Mouse (Mus musculus): Measurements from ENCODE around the gene Esp36. TPM values are rescaled to one million over a fixed set of nuclear protein-coding genes. Genes with fewer than 3 reads are reported as not detected.
"Not testable (repeated sequence)": the region's sequence is repeated elsewhere in the genome, so short reads cannot be mapped to it uniquely, and the experiment has no call there.

Gene Esp36
- not detected in 2 replicates for polyA plus RNA-seq (2012; ENCODE audit: insufficient read depth, insufficient read length, missing spikeins)

DNA sequence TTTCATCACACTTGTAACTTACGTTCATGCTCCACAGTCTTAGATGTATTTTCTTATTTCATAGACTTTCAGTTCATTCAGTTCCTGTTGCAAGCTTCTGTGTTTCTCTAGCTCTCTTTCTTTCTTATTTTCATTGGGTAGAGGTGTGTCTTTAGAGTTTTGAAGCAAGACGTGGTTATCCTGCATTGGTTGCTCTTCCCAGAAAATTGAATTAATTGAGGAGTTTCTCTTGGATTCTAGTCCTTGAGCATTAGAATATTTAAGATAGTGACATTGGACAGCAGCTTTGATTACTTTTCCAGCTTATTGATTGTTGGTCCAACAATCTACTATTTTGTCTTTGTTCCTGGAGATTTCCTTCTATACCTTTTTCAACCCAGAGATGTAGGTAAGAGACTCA, at the start of gene Esp36:
Gene Esp36 (minus strand): TSS at position 101 of the 400 bp plus-strand sequence.
- no peak within 1 kb of the TSS for H3K4me3 ChIP-seq (ENCODE audit: insufficient read depth, low read length)
- H3K4me1 ChIP-seq (ENCODE audit: control insufficient read depth, insufficient read depth, low read length): no peaks in the 10 kb centered on the region
- no peak within 1 kb of the TSS for H3K27ac ChIP-seq (ENCODE audit: insufficient read depth, low read depth, low read length)
- TF ChIP-seq CTCF (IDR thresholded peaks at IDR 0.05; ENCODE audit: low read depth, low read length) (no peak), POLR2A (IDR thresholded peaks at IDR 0.05; ENCODE audit: borderline replicate concordance, low read depth, low read length) (no peak)

GRCm38 (mm10) chr17:38456206-38456605, 36.2 kb upstream of the Esp36 start:
- H3K4me3 ChIP-seq (ENCODE audit: insufficient read depth, low read length); H3K4me1 ChIP-seq (ENCODE audit: control insufficient read depth, insufficient read depth, low read length); H3K27ac ChIP-seq (ENCODE audit: insufficient read depth, low read depth, low read length): not testable (repeated sequence)

DNA sequence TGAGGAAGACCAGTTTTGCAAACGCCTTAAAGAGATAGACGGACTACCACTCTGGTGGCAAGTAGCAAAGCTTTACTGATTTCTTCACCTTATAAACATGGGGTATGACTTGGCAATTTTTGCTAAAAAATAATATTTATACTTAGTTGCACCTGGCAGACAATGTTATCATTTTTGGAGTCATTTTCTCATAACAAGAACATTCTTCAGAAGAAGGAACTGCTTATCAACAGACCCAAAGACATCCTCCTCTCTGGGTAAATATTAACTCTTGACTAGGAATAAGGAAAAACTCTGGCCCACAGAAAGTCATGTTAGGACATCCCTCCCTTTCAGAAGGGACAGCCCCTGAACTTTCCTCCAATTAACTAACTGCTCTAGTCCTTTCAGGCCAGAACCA, 30.7 kb upstream of the Esp36 start:
- Histone ChIP-seq H3K4me3 (ENCODE audit: insufficient read depth, low read length) (no peak overlapping the region), H3K4me1 (ENCODE audit: control insufficient read depth, insufficient read depth, low read length) (no peaks in the 10 kb centered on the region), H3K27ac (ENCODE audit: insufficient read depth, low read depth, low read length) (no peak overlapping the region)
- no peak for TF ChIP-seq CTCF (IDR thresholded peaks at IDR 0.05; ENCODE audit: low read depth, low read length)
- TF ChIP-seq POLR2A (IDR thresholded peaks at IDR 0.05; ENCODE audit: borderline replicate concordance, low read depth, low read length): no peak

GRCm38 (mm10) chr17:38406135-38406534, 13.8 kb downstream of the Esp36 start:
- Histone ChIP-seq H3K27ac (ENCODE audit: insufficient read depth, low read depth, low read length) (no peak overlapping the region), H3K4me3 (ENCODE audit: insufficient read depth, low read length) (no peak overlapping the region), H3K4me1 (ENCODE audit: control insufficient read depth, insufficient read depth, low read length) (no peaks in the 10 kb centered on the region)
- TF ChIP-seq CTCF (IDR thresholded peaks at IDR 0.05; ENCODE audit: low read depth, low read length): no peak
- TF ChIP-seq POLR2A (IDR thresholded peaks at IDR 0.05; ENCODE audit: borderline replicate concordance, low read depth, low read length): no peak

DNA sequence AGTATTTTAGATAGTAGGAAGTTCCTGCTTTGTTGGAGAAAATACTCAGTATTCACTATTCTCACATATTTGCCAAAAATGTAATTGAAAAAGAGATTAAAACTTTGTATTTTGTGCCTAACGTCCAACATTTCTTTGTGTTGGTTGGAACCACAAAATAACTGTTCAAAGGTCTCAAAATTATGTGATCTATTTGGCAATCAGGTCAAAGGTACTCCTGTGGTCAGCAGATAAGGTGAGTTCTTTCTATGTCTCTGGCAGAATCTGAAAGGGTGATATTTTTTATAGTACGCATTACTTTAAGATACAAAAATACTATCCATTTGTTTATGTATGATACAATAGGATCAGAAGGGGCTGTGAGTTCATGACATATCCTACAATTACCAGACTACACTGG, 28.2 kb downstream of the Esp36 start:
- Histone ChIP-seq H3K27ac (ENCODE audit: insufficient read depth, low read depth, low read length) (no peak overlapping the region), H3K4me3 (ENCODE audit: insufficient read depth, low read length) (no peak overlapping the region), H3K4me1 (ENCODE audit: control insufficient read depth, insufficient read depth, low read length) (no peaks in the 10 kb centered on the region)
- TF ChIP-seq POLR2A (IDR thresholded peaks at IDR 0.05; ENCODE audit: borderline replicate concordance, low read depth, low read length) (no peak), CTCF (IDR thresholded peaks at IDR 0.05; ENCODE audit: low read depth, low read length) (no peak)

Other genes starting within 250 kb of the Esp36 start
- not detected in 2 replicates for gene Olfr134, start 248.8 kb downstream of the Esp36 start, polyA plus RNA-seq (2012; ENCODE audit: insufficient read depth, insufficient read length, missing spikeins)
- gene Olfr135, start 215.8 kb downstream of the Esp36 start, polyA plus RNA-seq (2012; ENCODE audit: insufficient read depth, insufficient read length, missing spikeins): not detected in 2 replicates
- gene Olfr138, start 159.2 kb downstream of the Esp36 start, polyA plus RNA-seq (2012; ENCODE audit: insufficient read depth, insufficient read length, missing spikeins): not detected in 2 replicates
- gene Olfr137, start 112.6 kb downstream of the Esp36 start, polyA plus RNA-seq (2012; ENCODE audit: insufficient read depth, insufficient read length, missing spikeins): not detected in 2 replicates
- not detected in 2 replicates for gene Olfr136, start 90.4 kb downstream of the Esp36 start, polyA plus RNA-seq (2012; ENCODE audit: insufficient read depth, insufficient read length, missing spikeins)
- gene Esp34, start 134.0 kb upstream of the Esp36 start, polyA plus RNA-seq (2012; ENCODE audit: insufficient read depth, insufficient read length, missing spikeins): not detected in 2 replicates
- not detected in 2 replicates for gene Esp31, start 219.3 kb upstream of the Esp36 start, polyA plus RNA-seq (2012; ENCODE audit: insufficient read depth, insufficient read length, missing spikeins)